Mouse (Mus musculus) hindbrain, embryonic 10.5 days (tissue): ENCODE measurements around the gene Vmn1r222. TPM values are rescaled to one million over a fixed set of nuclear protein-coding genes. Genes with fewer than 3 reads are reported as not detected.
A peak's percentile ranks its signal among the peaks of the same experiment; 100 is the strongest.
"Not testable (repeated sequence)": the region's sequence is repeated elsewhere in the genome, so short reads cannot be mapped to it uniquely, and the experiment has no call there.

Experiments
- DNase-seq: peaks from one replicate; pipeline ENCODE4 v3.0.0-alpha.2; 2017; ENCODE audit warnings: low spot score
- H3K27ac ChIP-seq: fragments of 300-500 bp; sonication (generic); 2 replicates; pipeline ENCODE4 v1.5.1; 2016; ENCODE audit warnings: mild to moderate bottlenecking, moderate library complexity
- H3K27me3 ChIP-seq: fragments of 300-500 bp; sonication (generic); 2 replicates; pipeline ENCODE4 v1.6.1; 2016; ENCODE audit warnings: mild to moderate bottlenecking; ENCODE audit not compliant: poor library complexity, insufficient read depth, severe bottlenecking
- H3K36me3 ChIP-seq: fragments of 300-500 bp; sonication (generic); 2 replicates; pipeline ENCODE4 v1.6.1; 2016; ENCODE audit warnings: mild to moderate bottlenecking, moderate library complexity
- H3K4me1 ChIP-seq: fragments of 300-500 bp; sonication (generic); replicated peaks from 2 replicates; pipeline ENCODE4 v1.6.1; 2016; ENCODE audit warnings: mild to moderate bottlenecking
- H3K4me3 ChIP-seq: fragments of 300-500 bp; sonication (generic); 2 replicates; pipeline ENCODE4 v1.5.1; 2016; ENCODE audit warnings: mild to moderate bottlenecking, moderate library complexity
- H3K9me3 ChIP-seq: fragments of 300-500 bp; sonication (generic); 2 replicates; pipeline ENCODE4 v1.6.1; 2016; ENCODE audit warnings: mild to moderate bottlenecking, moderate library complexity
- WGBS: fragments of 180-500 bp; shearing (Covaris S2); methylation state at CpG from one replicate; pipeline ENCODE4 v1.1.7; 2016; 5-methylcytosine and 5-hydroxymethylcytosine counted together
- polyA plus RNA-seq: library from polyadenylated mRNA; unstranded; fragments of >200 nt; fragmentation: Nextera tagmentation; extraction: Ambion mirVana; gene quantifications from 2 replicates; pipeline ENCODE4 v1.2.1, GENCODE M21; 2016

Vmn1r222 gene
- polyA plus RNA-seq = not detected in 2 replicates

GRCm38 (mm10) chr13:23235847-23236246 is at the start of gene Vmn1r222:
Vmn1r222 (minus strand) TSS chr13:23235947.
- H3K27ac ChIP-seq, H3K4me1 ChIP-seq, DNase-seq, H3K4me3 ChIP-seq, H3K9me3 ChIP-seq, H3K27me3 ChIP-seq, H3K36me3 ChIP-seq: not testable (repeated sequence)

GRCm38 (mm10) chr13:23285191-23285920 is 49.6 kb upstream of the Vmn1r222 start:
- Histone ChIP-seq H3K9me3 (no peaks in the 10 kb centered on the region), H3K27me3 (peaks cover 28% of the 10 kb centered on the region), H3K4me3 (peak overlapping the region; percentile 60), H3K36me3 (no peaks in the 10 kb centered on the region), H3K4me1 (peaks cover 14% of the 10 kb centered on the region), H3K27ac (no peak overlapping the region)
- DNase-seq = peak; percentile 51
- WGBS = 1% methylated on average over 22 of the region's 22 CpGs

GRCm38 (mm10) chr13:23279992-23280391 is 44.2 kb upstream of the Vmn1r222 start:
- Histone ChIP-seq H3K27me3 (no peaks in the 10 kb centered on the region; the same call in 1 of the 2 replicates), H3K4me1 (0 out of 2 replicates have a peak, but pooled peaks cover 2% of the 10 kb centered on the region), H3K36me3 (no peaks in the 10 kb centered on the region), H3K27ac (no peak overlapping the region), H3K4me3 (no peak overlapping the region), H3K9me3 (no peaks in the 10 kb centered on the region)
- DNase-seq = no peak
- 88% methylated on average over 3 of the region's 3 CpGs for WGBS

- no peak for DNase-seq
- 89% methylated on average over 4 of the region's 4 CpGs for WGBS
- Histone ChIP-seq H3K4me3 (no peak overlapping the region), H3K9me3 (no peaks in the 10 kb centered on the region), H3K27me3 (no peaks in the 10 kb centered on the region), H3K4me1 (no peaks in the 10 kb centered on the region), H3K27ac (no peak overlapping the region), H3K36me3 (no peaks in the 10 kb centered on the region)
Observed at GRCm38 (mm10) chr13:23279576-23279975, 43.8 kb upstream of the Vmn1r222 start.

GRCm38 (mm10) chr13:23270321-23271101 is 34.8 kb upstream of the Vmn1r222 start:
- Histone ChIP-seq H3K4me3 (peak overlapping the region; percentile 50), H3K36me3 (no peaks in the 10 kb centered on the region), H3K27me3 (no peaks in the 10 kb centered on the region), H3K4me1 (peaks cover 6% of the 10 kb centered on the region; the same call in 1 of the 2 replicates), H3K27ac (no peak overlapping the region), H3K9me3 (no peaks in the 10 kb centered on the region)
- peak; percentile 78 for DNase-seq
- WGBS = 2% methylated on average over 34 of the region's 34 CpGs

GRCm38 (mm10) chr13:23269681-23270080 is 33.9 kb upstream of the Vmn1r222 start:
- Histone ChIP-seq H3K4me3 (peak overlapping the region; percentile 50), H3K27ac (no peak overlapping the region), H3K9me3 (no peaks in the 10 kb centered on the region), H3K27me3 (no peaks in the 10 kb centered on the region), H3K36me3 (no peaks in the 10 kb centered on the region), H3K4me1 (peaks cover 6% of the 10 kb centered on the region; the same call in 1 of the 2 replicates)
- WGBS = 25% methylated on average over 11 of the region's 11 CpGs
- peak; percentile 16 for DNase-seq

- whole genome bisulfite sequencing = 51% methylated on average over 4 of the region's 4 CpGs
- H3K27ac ChIP-seq, H3K4me3 ChIP-seq, DNase-seq, H3K36me3 ChIP-seq, H3K9me3 ChIP-seq, H3K27me3 ChIP-seq, H3K4me1 ChIP-seq: not testable (repeated sequence)
Observed at GRCm38 (mm10) chr13:23269127-23269526, 33.4 kb upstream of the Vmn1r222 start.

GRCm38 (mm10) chr13:23268606-23269005 is 32.9 kb upstream of the Vmn1r222 start:
- not testable (repeated sequence) for H3K4me3 ChIP-seq, H3K27ac ChIP-seq, H3K36me3 ChIP-seq, H3K4me1 ChIP-seq, H3K27me3 ChIP-seq, H3K9me3 ChIP-seq, DNase-seq
- WGBS = 84% methylated on average over 3 of the region's 3 CpGs

GRCm38 (mm10) chr13:23258546-23259048 is 22.9 kb upstream of the Vmn1r222 start:
- 84% methylated on average over 2 of the region's 2 CpGs for WGBS
- DNase-seq = no peak
- no peak overlapping the region for H3K4me3 ChIP-seq
- no peaks in the 10 kb centered on the region for H3K27me3 ChIP-seq
- H3K4me1 ChIP-seq = no peaks in the 10 kb centered on the region
- no peak overlapping the region for H3K27ac ChIP-seq
- H3K36me3 ChIP-seq = no peaks in the 10 kb centered on the region
- H3K9me3 ChIP-seq = 0 out of 2 replicates have a peak, but pooled peaks cover 3% of the 10 kb centered on the region

- DNase-seq, H3K9me3 ChIP-seq, H3K4me3 ChIP-seq, H3K4me1 ChIP-seq, H3K27me3 ChIP-seq, H3K36me3 ChIP-seq, H3K27ac ChIP-seq: not testable (repeated sequence)
- 85% methylated on average over 1 of the region's 1 CpGs for WGBS
Observed at GRCm38 (mm10) chr13:23246834-23247233, 11.1 kb upstream of the Vmn1r222 start, which contains the start of gene Vmn1r223. Vmn1r223 (plus strand) TSS chr13:23247134.

GRCm38 (mm10) chr13:23213827-23214226 is 21.9 kb downstream of the Vmn1r222 start, which contains the start of gene Vmn1r221:
Vmn1r221 (plus strand) TSS chr13:23214127.
- not testable (repeated sequence) for H3K27me3 ChIP-seq, H3K27ac ChIP-seq, H3K4me1 ChIP-seq, DNase-seq, H3K9me3 ChIP-seq, H3K36me3 ChIP-seq, H3K4me3 ChIP-seq
- 89% methylated on average over 2 of the region's 2 CpGs for whole genome bisulfite sequencing

GRCm38 (mm10) chr13:23203885-23204284 is 31.9 kb downstream of the Vmn1r222 start:
- H3K4me1 ChIP-seq, H3K27me3 ChIP-seq, H3K36me3 ChIP-seq, H3K4me3 ChIP-seq, H3K9me3 ChIP-seq, H3K27ac ChIP-seq, DNase-seq: not testable (repeated sequence)
- 91% methylated on average over 1 of the region's 1 CpGs for WGBS

- Histone ChIP-seq H3K9me3 (0 out of 2 replicates have a peak, but pooled peaks cover 2% of the 10 kb centered on the region), H3K27me3 (no peaks in the 10 kb centered on the region), H3K36me3 (no peaks in the 10 kb centered on the region), H3K27ac (no peak within 1 kb of the TSS), H3K4me3 (no peak within 1 kb of the TSS), H3K4me1 (no peaks in the 10 kb centered on the region)
- 89% methylated on average over 2 of the region's 2 CpGs for WGBS
- DNase-seq = no peak
Observed at GRCm38 (mm10) chr13:23187875-23188274, 47.9 kb downstream of the Vmn1r222 start, which contains the start of gene Vmn1r220. Vmn1r220 (minus strand) TSS chr13:23187975.
